Mouse (Mus musculus) bone marrow, adult 2 months (tissue): ENCODE results near the gene Cacna1g.

ENCODE experiments used
- CTCF ChIP-seq: fragments of 200-500 bp; IDR thresholded peaks from 2 replicates; pipeline ENCODE4 v1.5.1; 2011; ENCODE audit warnings: low read length, control low read depth; ENCODE audit not compliant: control insufficient read depth, insufficient read depth
- POLR2A ChIP-seq: fragments of 200-500 bp; IDR thresholded peaks from 2 replicates; pipeline ENCODE4 v1.6.1; 2011; ENCODE audit warnings: low read depth, mild to moderate bottlenecking, control low read depth, low read length, borderline replicate concordance; ENCODE audit not compliant: control insufficient read depth

- TF ChIP-seq CTCF (no peak), POLR2A (no peak)
Measured at GRCm38 (mm10) chr11:94428091-94428835, 45.7 kb downstream of the Cacna1g start.
